Mouse (Mus musculus) cerebellum, adult 9-10 months (tissue): ENCODE results near the gene Gna15.

Experiments
- DNase-seq: peaks from one replicate; pipeline ENCODE4 v3.0.0; 2022

Gna15 gene

DNA sequence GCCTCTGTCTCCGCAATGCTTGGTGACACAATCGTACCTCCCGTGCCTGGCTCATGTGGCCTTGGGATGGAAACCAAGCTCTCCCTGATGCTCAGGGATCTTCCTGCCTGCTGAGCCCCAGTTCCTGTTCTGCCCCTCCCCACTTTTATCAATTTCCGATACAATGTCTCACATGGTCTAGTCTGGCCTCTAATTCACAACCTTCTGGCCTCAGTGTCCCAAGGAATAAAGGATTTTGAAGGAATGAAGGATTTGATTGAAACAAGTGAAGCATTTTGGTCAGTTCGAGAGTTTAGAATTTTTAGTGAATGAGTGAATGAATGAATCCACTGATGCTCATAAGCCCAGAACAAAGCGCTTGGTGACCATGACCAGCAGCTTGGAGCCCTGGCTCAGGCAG is 883 bp downstream of the Gna15 start:
- DNase-seq, result no peak

DNA sequence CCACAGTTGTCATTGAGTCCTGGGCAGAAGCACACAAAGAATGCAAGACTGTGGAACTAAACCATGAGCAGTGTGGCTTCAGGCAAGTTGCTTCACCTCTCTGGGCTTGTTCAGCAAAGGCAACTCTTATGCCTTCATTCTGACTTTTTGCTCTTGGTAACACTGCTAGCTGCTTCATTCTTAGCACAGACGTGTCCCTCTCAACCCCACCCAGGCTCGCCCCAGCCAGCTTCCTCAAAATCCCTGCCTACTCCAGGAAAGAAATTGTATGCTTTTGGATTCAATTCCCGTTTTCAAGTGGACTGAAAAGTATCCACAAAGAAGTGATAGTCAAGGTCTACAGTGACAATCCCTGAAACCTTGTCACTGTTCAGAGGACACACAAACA is 4.1 kb downstream of the Gna15 start:
- no peak for DNase-seq

DNA sequence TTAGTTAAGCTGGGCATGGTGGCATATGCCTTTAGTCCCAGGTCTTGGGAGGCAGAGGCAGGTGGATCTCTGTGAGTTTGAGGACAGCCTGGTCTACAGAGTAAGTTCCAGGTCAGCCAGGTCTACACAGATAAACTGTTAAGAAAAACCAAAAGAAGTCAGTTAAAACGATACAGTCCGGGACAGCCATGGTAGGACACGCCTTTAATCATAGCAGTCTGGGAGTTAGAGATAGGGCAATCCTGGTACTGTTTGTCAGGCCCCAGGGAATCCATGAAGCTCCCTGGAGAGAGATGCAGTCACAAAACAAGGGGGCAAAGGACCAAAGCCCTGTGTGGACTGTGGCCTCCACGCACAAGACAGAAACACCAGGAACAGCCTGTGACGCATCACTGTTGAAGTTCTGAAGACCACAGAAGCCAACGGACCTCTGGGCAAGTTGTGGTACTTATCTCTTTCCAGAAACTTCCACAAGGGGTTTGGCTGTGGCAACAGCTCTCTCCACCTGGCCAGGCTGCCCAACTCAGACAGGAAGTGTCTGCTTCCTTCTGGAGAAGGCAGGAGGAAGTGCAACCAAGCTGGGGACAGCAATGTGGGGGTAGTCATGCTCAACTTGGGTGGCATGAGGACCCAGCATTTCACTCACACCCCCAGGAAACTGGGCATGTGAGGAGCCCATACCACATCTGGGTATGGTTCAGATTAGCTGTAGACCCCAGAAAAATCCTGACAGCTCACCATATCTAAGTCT is 4.6 kb downstream of the Gna15 start:
- DNase-seq, result no peak

DNA sequence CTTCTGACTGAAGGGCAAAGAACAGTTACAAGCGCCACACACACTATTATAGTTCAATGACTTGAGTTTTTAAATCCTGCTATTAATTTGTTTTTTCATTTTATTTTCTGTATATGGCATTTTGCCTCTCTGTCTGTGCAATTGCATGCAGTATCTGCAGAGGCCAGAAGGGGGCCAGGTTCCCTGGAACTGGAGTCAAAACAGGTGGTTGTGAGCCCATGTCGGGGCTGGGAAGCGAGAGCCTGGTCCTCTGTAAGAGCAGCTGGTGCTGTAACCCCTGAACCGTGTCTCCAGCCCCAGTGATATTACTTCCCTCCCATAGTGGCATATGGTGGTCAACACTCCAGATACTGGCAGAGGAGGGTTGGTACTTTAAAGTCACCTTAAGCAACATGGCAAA is 5.5 kb downstream of the Gna15 start:
- peak; percentile 65 for DNase-seq

DNA sequence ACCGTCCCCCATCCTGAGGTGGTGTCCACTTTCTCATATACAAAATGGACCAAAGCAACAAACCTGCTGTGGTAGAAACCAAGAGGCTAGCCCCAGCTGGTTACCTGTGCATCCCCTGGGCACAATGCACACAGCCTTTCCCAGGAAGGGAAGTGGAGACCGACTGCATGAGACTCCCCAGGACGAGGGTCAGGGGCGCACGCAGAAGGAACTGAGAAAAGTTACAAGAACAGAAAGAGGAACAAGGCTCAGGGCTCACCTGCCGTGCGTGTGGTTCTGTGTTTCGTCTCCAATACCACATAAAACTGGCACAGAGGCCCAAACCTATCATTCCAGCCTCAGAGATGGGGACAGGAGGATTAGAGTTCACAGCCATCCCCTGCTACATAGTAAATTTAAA is 6.8 kb downstream of the Gna15 start:
- DNase-seq, result no peak

DNA sequence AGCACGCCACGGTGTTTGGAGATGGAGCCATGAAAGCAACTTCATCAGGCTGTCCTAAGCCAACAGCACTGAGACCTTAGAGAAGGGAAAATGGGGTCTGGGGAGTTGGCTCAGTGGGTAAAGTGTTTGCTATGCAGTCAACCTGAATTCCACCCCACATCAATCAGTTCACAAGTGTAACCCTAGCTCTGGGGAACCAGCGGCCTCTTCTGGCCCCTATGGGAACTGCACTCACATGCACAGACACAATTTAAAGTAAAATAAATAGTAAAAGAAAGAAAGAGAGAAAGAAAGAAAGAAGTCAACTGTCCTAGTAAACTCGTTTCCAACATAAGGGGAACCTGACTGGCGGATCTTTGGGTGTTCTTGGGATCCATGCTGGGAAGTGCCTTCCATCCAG is 10.2 kb downstream of the Gna15 start:
- DNase-seq, result no peak

DNA sequence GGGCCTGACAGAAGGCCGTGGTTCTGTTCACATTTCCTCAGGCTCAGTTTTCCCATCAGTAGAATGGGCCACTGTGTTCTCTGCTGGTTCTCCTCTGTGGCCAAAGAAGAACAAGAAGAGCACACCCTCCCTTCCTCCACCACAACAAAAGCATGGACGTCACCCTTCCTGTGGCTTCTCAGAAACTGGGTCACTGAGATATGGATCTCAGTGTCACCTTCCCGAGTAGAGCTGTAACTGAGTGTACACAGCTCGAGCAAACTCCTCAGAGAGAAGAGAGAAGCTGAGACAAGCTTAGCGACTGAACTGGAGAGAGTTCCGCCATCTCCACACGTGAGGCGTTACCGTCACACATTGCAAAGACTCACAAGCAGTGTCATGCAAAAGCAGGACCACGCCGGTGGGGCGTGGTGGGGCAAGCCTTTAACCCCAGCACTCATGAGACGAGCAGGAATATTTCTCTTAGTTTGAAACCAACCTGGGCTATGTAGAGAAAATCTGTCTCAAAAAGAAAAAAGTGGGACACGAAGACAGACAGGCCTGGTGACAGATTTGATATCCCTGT is 13.7 kb downstream of the Gna15 start:
- DNase-seq, result no peak

DNA sequence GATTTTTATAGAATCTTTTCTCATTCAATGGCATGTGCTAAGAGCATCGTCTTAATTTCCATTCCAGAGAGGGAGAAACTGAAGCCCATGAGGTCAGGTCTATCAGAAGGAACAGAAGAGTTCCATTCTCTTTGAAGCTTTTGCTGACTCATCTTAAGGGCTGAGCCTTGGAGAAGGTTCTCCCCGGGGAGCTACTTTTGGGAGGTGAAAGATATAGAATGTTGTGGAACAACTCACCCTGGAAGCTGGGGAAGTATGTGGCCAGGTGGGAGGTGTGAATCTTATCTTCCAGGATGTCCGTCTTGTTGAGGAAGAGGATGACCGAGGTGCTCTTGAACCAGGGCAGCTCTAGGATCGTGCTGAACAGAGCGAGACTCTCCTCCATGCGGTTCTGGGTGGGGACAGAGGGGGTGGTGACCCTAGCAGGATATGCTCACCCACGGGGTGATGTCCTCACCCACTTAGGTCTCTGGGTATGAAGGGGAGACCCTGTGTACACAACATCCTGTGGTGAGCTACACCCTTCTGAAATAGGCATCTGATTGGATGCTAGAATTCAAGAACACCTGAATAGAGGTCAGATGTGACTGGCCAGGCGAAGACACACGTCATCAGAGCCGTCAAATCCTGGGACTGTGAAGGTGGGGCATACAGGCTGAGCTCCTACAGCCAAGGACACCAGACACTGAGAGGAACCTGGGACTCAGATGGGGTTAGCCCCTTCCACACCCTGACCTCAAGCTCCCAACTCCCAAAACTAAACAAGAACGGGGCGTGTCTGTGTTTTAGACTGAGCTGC is 16.1 kb downstream of the Gna15 start:
- DNase-seq, result no peak

DNA sequence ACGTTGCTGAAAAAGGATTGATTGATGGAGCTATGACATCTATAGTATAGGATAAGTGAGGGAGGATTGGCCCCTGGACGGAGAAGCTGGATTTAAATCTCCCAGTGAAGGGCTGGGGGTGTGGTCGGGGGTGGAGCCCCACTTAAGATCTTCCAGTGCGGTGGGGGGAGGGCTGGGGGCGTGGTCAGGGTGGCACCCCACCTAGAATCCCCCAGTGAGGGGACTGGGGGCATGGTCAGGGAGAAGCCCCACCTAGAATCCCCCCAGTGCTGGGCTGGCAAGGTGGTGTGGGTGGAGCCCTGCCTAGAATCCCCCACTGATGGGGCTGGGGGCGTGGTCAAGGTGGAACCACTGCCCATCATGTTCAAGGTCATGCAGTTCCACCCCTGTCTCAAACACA is 16.9 kb downstream of the Gna15 start:
- no peak for DNase-seq

DNA sequence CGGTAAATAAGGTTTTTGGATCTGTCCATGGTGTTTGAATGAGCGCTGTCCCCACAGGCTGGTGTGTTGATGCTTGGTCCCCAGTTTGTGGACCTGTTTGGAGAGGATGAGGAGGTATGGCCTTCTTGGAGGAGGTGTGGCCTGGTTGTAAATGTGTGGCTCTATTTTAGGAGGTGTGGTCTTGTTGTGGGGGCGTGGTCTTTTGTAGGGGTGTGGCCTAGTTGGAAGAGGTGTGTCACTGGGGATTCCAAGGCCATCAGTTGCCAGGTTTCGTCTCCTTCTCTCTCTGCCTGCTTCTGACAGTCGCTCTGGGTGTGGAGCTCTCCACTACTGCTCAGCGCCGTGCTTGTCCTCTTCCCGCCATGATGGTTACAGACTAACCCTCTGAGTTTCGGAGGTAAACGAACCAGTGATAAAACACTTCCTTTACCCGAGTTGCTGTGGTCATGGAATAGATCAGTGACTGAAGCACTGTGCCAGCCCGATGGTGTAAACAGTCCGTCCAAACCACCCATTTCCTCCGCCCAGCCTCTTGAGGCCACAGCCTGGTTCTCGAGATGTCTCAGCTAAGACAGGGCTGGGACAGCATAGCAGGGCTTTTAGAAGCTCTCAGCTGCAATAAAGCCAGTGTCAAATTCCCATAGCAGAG is 18.9 kb downstream of the Gna15 start:
- no peak for DNase-seq

DNA sequence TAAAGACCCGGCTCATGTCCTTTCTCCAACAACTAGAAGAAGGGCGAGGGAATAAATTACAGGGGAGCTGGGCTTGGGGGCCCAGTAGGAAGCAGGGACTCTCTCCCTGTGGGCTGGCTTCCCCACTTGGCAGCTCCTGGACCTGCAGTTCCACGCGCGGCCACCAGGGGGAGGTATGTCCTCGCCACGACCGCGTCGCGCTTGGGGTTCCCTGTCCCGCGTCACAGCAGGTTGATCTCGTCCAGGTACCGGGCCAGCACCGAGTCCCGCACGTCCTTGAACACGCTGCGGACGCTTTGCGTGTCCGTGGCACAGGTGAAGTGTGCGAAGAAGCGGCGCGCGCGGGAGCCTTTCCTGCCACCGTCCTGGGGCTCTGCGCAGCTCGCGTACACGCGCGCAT is 21.4 kb downstream of the Gna15 start:
- peak; percentile 93 for DNase-seq

DNA sequence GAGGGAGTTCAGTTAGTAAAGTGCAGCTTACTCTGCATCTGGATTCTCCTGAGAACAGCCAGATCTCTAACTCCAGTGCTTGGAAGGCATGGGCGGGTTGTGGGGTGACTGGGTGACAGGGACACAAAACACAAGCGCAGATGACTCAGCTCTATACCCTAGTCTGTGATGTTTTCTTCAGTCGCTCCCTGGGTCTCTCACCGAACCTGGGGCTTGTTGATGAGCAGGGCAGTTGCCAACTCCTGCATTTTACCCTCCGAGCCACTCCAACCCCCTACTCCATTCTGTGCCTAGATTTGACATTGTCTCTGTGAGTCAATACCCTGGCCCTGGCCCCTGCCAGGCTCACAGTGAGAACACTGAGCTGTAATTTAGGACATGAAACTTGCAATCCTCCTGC is 22.2 kb downstream of the Gna15 start:
- peak; percentile 44 for DNase-seq

DNA sequence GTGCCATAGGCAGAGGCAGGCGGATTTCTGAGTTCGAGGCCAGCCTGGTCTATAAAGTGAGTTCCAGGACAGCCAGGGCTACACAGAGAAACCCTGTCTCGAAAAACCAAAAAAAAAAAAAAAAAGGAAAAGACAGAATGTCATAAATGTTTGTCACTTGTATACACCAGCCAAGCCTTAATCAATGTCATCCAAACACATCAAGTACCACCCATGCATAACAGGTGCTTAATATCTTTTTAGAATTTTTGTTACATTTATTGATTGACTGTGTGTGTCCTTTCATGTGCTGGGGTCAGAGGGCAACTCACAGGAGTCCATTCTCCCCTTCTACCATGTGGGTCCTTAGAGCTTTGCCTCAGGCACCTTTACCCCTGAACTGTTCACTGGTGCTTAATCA is 24.0 kb downstream of the Gna15 start, which contains the start of gene S1pr4:
Gene S1pr4, minus strand, starts transcription at position 101 of the 400 bp plus-strand sequence.
- DNase-seq, result no peak

DNA sequence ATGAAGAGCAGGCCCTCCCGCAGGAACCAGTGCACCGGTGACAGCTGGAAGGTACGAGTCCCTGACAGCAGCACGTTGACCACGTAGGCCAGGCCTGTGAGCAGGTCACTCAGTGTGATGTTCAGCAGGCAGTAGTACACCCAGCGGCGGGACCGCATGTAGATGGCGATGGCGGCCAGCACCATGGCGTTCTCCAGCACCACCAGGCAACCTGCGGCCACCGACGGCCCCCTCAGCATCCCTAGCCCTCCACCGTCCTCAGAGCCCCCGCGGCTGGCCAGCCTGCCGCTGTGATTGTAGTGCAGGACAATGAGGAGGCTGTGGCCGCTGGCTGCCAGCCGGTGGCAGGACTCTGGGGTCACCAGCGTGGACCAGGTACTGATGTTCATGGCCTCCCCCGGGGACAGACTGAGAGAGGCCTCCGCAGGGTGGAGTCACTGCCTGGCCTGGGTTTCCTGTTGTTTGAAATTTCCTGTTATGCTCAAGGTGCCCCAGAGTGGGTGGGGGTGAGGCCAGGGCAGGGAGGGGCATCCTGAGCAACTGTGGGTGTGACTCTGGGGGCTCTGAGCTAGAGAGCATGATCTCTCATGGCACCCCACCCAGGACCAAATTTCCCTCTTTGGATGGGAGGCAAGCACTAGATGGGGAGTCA is 24.6 kb downstream of the Gna15 start:
- peak; percentile 54 for DNase-seq

DNA sequence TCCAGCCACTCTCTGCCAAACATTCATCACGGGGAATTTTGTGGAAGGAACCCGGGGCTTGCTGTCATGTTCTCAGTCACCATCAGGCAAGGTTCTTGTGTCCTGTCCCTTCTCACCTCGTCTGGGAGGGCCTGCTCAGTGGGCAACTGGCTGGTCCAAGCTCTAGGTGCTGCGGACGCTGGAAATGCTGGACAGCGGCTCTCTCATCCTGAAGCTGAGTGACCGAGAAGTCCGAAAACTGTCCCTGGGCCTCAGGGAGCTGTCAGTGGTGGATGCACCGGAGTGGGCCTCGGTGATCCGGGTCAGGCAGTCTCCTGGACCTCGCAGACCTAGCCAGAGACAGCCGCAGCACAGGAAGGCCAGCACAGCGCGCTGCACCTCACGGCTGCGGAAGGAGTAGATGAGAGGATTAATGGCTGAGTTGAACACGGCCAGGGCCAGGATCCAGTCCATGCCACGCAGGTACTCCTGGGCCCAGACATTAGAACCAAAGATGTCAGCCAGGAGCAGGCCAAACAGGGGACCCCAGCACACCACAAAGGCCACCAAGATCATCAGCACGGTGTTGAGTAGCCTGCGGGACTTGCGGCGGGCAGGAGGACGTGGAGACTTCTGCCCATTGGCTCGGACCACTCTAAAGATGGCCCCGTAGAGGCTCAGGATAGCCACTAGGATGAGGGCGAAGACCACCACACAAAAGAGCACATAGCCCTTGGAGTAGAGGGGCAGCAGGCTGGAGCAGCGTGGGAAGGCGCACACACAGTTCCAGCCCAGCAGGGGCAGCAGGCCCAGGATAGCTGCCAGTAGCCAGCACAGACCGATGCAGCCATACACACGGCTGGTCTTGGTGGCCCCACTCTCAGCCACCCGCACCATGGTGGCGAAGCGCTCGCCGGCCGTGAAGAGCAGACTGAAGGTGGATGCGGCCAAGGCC is 25.4 kb downstream of the Gna15 start:
- peak; percentile 61 for DNase-seq

DNA sequence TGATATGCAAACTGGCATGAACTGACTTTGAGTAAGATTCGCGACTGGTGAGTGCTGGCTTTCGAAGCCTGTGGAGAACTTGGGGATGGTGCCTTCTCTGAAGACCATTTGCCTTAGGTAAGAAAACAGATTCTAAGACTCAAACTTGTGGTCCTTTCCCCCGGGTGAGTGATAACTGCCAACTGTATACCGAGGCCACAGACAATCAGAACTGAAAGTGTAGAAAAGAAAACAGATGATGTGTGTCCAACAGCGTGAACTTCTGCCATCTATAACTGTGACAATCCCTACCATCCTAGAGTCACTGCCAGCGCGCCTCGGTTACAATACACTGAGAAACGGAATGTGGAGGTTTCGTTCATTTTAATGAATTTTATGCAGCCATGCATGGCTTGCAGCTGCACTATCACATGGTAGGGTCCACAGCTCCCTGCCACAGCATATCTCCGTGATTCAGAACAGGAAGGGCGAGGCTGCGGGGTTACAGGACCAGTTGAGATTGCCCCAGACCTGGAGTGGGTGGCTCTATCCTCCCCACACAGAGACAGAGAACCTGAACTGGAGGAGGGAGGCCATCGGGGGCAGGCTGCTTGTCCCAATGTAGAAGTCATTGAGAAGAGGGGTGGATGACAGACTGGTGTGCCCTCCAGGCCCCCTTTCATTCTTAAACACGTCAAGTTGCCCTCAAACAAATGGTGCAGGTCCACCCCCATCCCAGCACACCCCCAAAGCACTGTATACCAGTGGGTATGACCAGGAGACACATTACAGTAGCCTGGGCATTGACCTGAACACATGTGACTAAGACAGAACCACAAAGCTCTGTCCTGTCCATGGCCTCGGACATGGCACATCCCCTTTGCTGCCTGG is 26.4 kb downstream of the Gna15 start:
- DNase-seq, result peak; percentile 71

DNA sequence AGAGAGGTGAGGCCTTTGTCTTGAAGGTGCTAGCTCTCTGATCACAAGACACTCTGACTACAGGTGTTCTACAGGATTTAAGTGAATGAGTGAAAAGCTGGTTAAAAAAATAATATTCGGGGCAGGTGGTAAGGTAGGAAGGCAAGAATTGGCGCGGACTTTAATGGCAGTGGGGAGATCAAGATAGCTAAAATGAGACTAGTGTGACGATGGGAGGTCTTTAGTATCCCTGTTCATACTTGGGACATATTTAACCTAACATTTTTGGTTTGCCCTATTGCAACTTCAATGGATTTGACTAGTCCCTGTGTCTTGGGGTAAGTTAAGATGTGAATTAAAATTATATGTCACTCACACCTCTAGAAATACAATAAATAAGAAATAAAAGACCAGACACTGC is 27.1 kb downstream of the Gna15 start:
- DNase-seq, result peak; percentile 68

DNA sequence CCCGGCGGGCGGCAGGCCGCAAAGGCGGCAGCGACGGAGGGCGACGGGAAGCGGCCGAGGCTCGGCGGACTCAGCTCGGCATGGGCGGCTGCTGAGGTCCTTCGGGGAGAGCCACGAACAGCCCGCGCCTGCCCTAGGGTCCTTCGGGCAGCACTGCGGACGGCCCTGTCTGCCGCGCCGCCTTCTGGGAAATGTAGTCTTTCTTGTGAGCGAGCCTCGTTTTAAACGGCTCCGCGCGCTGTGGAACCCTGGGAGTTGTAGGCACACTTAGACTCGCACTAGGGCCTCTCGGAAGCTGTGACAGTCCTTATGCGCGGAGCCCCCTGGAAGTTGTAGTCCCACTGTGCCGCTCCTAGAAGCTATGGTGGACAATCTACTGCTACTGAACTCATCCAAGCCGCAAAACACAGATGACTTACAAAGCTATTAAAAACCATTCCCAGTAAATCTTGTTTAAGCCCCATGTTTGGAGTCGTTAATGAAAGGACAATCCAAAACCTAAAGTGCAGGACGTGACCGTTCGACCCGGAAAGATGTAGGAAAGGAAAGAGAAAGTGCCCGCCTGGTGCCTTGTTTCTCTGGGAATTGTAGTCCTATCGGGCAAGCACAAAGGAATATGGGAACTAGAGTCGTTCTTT is 27.6 kb downstream of the Gna15 start, which contains the start of gene Ncln:
Gene Ncln, minus strand, starts transcription at position 129 of the 638 bp plus-strand sequence.
- peak; percentile 98 for DNase-seq

DNA sequence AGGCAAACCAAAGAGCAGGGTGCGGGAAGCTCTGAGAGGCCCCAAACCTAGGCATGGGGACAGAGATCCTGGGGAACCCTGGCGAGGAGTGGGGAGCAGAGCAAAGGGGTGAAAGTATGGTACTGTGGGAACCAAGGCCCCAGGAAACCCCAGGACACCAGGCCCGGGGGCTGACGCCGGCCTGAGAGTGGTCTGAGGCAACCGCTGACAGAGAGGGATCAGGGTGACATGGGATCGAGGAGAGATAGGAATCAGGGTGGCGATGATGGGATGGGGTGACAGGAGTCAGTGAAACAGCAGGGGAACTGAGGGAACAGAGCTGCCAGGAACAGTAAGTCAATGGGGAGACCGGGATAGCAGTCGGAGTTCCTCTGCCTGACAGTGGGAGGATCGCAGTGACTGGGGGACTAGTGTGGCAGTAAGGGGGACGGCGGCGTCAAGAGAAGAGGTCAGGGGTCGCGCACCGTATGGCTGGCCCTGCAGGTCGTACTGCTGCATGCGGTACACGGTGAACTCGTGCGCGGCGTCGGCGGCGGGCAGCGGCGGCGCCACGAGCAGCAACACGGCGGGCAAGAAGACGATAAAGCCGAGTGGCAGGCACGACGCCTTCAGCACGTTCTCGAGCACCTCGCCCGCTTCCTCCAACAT is 28.3 kb downstream of the Gna15 start:
- peak; percentile 76 for DNase-seq

DNA sequence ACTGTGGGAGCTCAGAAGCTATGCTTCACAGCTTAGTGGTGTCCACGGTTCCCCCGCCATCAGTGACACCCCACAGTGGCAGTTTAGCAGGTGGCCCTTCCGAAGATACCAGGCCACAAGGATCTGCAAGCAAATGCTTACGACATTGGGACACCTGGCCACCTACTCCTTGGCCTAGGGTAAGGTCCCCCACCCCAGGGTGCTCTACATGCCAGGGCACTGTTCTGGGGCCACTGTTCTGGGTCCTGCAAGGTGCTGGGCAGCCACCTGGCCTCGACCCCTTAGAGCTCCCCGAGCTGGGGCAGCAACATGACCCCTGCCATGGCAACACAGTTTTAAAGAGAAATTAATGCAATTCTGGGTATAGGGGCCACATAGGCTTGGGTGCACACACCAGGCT is 28.9 kb downstream of the Gna15 start:
- DNase-seq, result no peak
